Mouse (Mus musculus) hematopoietic stem cell, adult 5-6 weeks (primary cell): ENCODE data around the gene Rgl3. TPM values are rescaled to one million over a fixed set of nuclear protein-coding genes. Genes with fewer than 3 reads are reported as not detected.

Experiments
- ATAC-seq, 2 experiments: fragments of 125-278 bp in 1 of 2; replicated peaks in 1 of 2; 2 replicates each; pipeline ENCODE4 v1.8.0; 2016 to 2017; ENCODE audit warnings: inconsistent platforms in 2 of 2, mild to moderate bottlenecking in 2 of 2, moderate number of reproducible peaks in 2 of 2, low read depth in 1 of 2, moderate TSS enrichment in 1 of 2; ENCODE audit not compliant: low FRiP score in 2 of 2, poor library complexity in 2 of 2, severe bottlenecking in 2 of 2, insufficient read depth in 1 of 2, low TSS enrichment in 1 of 2
- total RNA-seq: library from RNA; stranded (forward); fragments of 172-1452, 232-1000 nt; gene quantifications from 2 replicates; pipeline ENCODE4 v1.2.3, GENCODE M21; 2017

Rgl3 gene
- total RNA-seq, 1 experiment from 2014 or later, result not detected

DNA sequence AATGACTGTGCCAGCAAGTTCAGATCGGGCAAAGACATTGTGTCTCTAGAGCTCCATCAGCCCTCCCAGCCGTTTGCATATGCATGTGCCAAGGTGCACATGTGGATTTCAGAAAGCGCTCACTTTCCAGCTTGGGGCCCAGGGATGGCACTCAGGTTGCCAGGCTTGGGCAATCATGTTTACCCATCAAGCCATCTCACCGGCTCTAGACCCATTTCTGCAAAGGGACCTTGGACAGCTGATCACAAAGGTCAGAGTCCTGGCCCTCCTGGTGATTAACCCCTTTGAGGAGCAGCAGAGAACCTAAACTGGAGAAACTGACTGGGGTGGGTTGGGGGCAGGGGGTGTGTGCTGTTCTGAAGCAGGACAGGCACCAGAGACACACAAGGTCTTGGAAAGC, 3.0 kb upstream of the Rgl3 start:
- no peak for ATAC-seq

DNA sequence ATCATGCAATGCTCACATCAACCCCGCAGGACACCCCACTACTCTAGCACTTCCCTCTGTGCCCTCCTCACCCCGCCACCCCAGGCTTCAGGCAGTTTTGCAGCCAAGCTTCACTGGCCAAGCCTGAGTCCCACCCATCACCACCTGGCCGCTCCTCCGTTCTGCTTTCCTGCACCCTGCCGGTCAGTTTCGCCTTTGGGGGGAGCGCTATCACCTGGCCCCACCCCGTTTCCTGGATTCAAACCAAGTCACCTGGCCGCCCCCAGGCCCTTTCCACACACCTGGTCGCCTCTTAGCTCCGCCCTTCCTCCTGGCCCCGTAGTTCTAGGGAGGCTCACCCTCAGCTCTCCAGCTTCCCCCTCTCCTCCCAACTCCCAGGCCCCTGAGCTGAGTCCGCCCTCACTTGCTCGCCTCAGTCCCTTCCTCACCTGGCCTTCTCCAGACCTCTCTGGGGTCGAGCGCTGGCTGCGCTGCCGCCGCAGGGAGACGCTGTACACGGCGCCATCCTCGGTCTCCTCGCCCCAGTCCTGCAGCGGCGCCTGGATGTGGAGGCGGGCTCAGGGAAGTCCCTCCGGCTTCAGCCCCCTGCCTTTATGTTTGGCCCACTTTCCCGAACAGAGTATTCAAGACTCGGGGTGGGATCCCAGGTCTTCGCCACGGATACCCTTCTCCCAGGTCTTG, 685 bp downstream of the Rgl3 start:
- peak in 1 of 2 experiments; percentile 31; a peak in 1 of 4 replicates for ATAC-seq

DNA sequence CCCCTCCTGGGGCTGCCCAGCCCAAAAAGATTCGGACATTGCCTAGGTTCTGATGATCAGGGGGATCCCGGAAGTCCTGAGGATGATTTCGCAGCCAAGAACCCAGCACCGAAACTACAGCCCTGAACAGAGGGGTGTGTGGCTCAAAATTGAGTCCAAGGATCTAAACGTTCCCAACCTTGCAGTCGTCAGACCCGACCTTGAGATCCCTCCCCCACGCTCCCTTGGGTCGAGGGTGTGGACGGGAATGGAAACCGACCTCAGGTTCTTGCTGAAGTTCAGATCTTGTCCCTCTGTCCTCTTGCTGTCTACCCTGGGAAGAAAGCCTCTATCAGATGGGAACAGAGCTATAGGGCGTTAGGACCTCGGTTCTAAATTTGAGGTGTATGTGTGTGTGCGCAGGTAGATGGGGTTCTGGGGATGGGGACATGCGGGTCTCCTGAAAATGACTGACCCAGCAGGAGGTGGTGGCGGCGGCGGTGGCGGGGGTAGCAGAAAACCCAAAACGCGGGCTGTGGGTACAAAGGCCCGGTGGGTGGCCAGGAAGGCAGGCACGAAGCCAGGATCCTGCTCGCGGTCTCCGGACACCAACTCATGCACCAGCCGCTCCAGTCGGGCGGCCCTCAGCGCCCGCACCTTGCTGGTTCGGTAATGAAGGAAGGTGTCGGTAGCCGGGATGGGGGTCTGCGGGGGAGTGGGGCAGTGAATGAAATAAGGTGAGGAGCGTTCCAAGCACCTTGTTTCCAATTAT, 1.5 kb downstream of the Rgl3 start:
- no peak for ATAC-seq

DNA sequence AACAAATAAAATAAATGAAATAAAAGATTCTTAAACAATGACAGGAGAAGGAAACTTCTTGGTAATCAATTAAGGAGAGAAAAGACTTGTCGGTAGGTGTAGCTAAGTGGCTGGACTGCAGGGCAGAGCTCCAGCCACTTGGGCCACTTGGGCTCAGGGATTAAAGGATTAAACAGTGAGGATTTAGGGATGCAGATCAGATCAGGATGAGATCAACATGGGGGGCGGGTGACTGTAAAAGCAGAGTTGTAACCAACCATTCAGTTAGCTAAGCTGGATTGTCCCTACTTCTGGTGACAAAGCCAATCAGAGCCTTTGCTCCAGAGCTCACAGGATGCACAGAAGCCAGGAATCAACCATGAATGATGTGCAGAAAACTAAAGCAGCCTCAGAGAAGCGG, 5.3 kb downstream of the Rgl3 start:
- no peak for ATAC-seq

DNA sequence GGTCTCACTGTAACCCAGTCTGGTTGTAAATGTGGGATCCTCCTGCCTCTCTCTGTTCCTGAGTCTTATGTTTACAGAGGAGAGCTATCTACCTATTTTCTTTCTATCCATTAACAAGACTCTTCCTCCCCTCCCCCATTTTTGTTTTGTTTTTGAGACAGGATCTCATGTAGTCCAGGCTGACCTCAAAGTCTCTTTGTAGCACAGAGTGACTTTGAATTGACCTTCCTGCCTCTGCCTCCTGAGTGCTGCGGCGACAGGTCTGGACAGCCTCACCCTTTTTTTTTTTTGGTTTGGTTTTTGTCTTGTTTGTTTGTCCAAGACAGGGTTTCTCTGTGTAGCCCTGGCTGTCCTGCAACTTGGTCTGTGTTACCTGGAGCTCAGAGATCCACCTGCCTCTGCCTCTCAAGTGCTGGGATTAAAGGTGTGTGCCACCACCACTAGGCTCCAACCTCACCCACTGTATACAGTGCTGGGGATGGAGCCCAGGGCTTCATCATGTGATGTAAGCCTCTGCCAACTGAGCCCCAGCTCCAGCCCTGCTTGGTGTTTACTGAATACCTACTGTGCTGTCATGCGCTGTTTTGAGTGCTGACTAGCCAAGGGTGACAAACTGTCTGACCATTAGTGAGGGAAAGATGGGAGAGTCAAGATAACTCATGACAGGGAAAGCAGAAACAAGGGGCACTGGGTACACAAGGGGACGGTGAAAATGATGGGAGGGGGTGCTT, 10.7 kb downstream of the Rgl3 start:
- ATAC-seq, result no peak

DNA sequence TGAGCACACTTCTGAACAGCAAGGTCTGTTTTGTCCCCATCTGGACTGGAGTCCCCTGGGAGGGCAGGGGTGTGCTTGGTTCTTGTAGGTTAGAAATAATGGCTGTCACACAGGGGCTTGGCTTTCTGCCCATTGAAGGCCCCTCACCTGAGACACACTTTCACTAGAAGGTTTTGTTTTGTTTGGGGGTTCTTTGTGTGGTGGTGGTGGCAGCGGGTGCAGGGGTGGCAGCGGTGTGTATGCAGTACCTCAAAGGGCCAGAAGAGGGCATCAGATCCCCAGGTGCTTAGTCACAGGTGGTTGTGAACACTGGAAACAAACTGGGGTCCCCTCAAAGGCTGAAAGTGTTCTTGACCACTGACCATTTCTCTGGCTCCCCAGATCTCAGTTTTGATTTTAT, 11.3 kb downstream of the Rgl3 start:
- ATAC-seq, result peak in 1 of 2 experiments; percentile 64; a peak in 1 of 4 replicates

DNA sequence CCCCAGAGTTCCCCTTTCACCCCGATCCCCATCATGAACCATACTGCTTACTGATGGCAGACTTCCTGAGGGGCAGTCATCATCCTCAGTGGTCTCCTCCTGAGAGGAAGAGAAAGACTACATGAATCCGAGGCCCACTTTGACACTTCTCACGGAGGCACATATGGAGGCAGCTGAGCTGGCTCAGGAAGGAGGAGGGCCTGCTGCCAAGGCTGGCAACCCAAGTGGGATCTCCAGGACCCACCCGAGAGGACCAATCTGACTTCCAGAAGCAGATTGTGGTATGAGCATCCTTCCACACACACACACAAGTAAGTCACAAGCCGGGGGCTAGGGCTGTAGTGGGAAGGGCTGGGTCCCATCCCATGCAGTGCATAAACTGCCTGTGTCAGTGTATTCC, 11.9 kb downstream of the Rgl3 start:
- ATAC-seq, result no peak

DNA sequence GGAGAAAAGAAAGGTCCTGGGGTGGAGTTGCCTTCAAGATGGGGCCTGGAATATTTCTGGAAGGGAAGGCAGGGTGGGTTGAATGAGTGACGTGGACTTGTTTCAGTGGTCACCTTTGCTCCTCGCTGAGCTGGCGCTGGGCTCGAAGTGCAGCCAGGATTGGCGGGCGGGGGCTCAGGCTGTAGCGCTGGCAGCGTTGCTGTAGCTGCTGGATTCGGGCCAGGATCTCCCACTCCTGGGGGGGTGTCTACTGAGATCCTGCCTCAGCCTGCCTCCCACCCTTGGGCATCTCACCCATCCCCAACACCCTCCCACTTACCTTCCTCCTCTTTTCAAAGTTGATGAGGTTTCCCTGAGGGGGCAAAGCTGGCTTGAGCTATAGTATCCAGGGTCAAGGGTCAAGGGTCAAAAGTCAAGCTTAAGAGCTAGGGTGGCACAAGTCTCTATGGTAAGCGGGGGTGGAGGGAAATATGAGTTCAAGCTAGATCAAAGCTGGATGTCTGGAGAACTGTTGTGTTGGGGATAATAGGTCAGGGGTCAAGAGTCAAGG, 12.5 kb downstream of the Rgl3 start:
- no peak for ATAC-seq

DNA sequence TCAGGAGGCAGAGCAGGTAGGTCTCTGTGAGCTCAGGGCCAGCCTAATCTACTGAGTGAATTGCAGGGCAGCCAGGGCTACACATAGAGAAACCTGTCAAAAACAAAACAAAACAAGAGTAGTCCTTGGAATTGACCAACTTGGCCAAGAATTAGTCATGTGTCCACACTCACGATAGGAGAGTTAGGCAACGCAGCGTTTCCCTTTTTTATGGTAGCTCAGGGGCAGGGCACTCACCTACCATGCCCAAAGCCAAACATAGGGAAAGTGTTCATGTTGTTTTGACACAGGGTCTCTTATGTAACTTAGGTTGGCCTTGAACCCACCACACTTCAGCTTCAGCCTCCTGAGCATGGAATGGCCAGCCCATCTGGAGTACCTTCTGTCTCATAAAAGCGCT, 19.9 kb downstream of the Rgl3 start:
- ATAC-seq, result no peak; a peak in 1 of 4 replicates

DNA sequence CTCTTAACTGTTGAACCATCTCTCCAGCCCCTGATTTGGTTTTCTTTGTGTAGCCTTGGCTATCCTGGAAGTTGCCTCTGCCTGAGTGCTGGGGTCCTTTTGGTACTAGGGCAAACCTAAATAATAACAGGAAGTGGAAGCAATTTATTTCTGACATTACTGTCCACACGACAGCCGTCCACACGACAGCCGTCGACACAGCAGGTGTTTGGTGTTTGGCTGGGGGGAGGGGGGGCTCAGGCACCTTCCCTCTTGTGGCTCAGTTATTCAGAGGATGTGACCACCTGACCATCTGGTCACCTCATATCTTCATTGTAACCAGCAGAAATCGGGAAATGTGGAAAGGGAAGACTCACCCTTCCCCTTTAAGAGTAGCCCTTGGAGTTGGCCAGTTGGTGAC, 20.4 kb downstream of the Rgl3 start:
- no peak for ATAC-seq

DNA sequence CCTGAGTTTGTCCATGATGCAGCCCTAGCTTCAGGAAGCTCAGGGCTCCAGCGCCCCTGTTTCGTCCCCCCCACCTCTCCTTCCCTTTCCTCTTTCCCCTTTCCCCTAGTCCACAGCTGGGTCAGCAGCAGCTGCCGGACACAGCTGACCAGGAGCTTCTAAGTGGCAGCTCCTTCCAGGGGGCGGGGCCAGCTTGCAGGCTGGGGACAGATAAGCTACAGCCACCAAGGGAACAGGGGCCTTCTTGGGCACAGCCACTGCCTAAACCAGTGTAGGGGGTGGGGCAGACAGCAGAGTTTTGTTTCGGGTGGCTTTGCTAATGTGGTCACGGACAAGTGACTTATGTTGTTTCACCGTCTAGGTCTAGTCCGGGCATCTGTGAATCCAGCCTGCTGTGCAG, 25.8 kb downstream of the Rgl3 start, which contains the start of gene Epor:
Epor (minus strand) TSS at position 90 of the 400 bp plus-strand sequence.
- no peak for ATAC-seq

DNA sequence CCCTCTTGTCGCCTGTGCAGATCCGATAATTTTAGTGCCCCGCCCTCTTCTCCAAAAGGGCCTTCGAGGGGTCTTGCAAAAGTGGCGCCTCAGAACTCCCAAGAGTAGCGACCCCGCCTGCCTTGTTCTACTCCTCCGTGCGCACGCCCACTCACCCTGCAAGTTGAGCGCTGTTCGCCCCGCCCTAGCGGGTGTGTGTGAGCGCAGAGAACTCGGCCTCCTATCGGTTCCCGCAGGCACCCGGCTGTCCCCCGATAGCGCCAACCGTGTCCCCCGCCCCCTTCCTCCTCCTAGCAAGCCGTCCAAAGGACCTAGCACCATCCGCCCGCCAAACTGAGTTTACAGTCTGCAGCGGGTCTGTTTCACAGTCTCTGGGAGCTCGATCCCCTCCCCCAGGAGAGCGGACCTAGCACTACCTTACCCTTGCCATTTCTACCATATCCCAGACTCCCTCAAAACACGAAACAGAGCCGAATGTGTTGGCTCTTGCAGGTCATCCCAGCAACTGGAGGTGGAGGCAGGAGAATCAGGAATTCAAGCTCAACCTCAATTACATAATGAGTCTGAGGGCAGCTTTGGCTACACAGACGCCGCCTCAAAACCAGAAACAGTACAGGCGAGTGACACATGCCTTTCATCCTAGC, 26.7 kb downstream of the Rgl3 start:
- peak; percentile 85 to 92 for ATAC-seq

DNA sequence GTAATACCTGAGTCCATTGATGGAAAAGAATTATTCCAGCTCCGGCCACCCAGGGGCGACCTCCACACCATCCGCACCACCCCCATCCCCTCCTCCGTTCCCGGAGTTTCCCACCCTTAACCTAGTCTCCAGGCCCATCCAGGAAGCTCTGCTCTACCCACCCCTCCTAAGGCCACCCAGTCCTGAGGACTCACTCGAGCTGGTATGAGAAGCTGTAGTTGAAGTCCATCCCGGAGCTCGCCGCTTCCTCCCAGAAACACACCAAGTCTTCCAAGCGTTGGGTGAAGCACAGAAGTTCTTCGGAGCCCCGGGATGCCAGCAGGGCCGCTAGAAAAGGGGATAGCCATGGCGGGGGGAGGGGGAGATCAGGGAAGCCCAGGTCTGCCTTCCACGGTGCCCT, 27.2 kb downstream of the Rgl3 start:
- ATAC-seq, result no peak

DNA sequence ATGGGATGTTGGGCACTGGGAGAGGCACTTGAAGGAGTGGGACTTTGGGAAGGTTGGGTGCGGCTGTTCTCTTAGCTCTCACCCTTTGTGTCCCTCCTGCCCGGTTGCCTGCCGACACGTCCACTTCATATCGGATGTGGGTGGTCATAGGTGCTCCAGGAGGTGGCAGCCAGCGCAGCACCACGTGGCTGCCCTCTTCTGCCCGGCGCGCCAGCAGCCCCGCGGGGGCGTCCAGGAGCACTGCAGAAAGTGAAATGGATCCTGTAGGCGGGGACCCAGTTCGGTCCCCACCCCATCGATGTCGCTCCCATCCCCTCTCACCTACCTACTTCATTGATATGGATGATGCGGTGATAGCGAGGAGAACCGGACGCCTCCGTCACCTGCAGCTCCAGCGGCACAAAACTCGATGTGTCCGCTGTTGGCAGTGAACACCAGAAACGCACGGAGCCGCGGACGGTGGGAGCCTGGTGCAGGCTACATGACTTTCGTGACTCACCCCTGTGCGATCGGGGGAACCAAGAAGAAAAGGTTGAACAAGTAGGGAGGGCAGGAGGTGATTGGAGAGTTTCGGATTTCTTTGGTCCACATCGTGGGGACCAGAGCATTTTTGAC, 27.8 kb downstream of the Rgl3 start:
- ATAC-seq, result no peak

DNA sequence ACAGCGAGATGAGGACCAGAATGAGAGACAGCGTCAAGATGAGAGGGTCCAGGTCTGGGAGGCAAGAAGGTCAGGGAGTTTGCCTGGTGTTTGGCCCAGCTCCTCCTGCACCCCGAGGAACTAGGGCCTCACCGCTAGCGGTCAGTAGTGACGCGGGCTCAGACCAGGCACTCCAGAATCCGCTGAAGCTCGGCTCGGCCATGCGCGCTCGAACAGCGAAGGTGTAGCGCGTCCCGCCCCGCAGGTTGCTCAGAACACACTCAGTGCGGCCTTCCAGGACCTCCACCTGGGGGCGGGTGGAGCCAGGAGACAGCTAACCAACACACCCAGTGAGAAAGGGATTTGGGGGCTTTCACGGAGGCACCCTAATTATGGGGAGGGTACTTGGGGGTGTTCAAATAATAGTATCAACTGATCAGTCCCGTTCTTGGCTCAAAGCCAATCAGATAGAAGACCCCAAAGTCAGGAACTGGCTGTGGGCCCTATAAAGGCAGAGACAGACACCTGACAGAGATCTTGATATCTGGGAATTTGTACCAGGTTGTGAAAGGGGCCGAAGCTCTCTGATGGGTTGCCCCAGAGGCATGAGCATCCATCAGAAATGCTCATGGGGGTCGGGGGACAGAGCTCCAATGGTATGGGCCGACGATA, 28.6 kb downstream of the Rgl3 start:
- ATAC-seq, result no peak

DNA sequence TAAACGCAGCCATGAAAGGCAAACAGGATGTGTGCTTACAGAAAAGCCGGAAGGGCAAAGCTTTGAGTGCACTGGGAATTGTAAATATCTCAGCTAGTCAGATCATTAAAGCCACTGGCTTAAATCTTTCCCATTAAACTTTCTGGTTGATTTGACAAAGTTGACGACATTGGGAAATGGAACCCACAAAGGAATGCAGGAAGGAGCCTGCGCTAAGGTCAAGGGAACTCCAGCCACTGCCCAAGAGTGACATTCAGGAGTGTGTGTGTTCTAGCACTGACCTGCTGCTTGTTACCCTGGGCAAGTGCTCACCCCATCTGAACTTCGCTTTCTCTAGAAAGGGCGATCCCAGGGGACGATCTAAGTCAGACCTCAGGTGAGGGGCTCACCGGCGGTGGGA, 29.1 kb downstream of the Rgl3 start:
- ATAC-seq, result no peak

DNA sequence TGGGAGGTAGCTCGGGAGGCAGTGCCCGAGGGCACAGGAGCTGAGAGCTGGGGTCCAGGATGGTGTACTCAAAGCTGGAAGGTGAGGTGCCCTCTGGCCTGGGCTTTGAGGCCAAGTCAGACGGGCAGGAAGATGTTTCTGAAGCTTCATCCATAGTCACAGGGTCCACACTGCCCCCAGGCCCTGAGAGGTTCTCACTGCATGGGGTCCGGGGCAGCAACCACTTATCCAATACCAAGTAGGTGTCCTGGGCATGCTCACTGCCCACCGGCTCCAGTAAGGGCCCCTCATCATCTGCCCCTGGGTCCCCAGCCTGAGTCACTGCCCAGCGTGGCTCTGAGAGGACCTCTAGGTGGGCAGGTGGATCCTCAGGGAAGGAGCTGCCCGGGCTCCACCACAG, 30.0 kb downstream of the Rgl3 start:
- ATAC-seq, result no peak
